Comparison of ENCODE assay signal across 19 mouse cellular contexts in genomic region chr19:31546063-31546462, GRCm38 (mm10).
"Had no signal": no experiment of that assay in that cellular context is flagged by ENCODE, and none has a peak within 500 bp of the region (broad histone marks: within the 10 kb centered on the region; RNA-seq: fewer than 3 reads in every experiment).

No protein-coding gene starts in this region.

- H3K27ac ChIP-seq: hindbrain, embryonic 13.5 days; limb, embryonic 12.5 days; limb, embryonic 15.5 days; liver, embryonic 13.5 days; midbrain, embryonic 12.5 days; midbrain, embryonic 15.5 days; neural tube, embryonic 12.5 days; neural tube, embryonic 15.5 days had no signal

- H3K9ac ChIP-seq: hindbrain, embryonic 13.5 days; limb, embryonic 12.5 days; limb, embryonic 15.5 days; liver, embryonic 13.5 days; midbrain, embryonic 12.5 days; midbrain, embryonic 15.5 days; neural tube, embryonic 12.5 days; neural tube, embryonic 15.5 days had no signal

- H3K4me3 ChIP-seq: hindbrain, embryonic 13.5 days; limb, embryonic 12.5 days; limb, embryonic 15.5 days; liver, embryonic 13.5 days; midbrain, embryonic 12.5 days; midbrain, embryonic 15.5 days; neural tube, embryonic 12.5 days; neural tube, embryonic 15.5 days had no signal

- H3K9me3 ChIP-seq: hindbrain, embryonic 13.5 days; limb, embryonic 15.5 days; liver, embryonic 13.5 days; midbrain, embryonic 12.5 days; midbrain, embryonic 15.5 days; neural tube, embryonic 15.5 days had no signal

- DNase-seq: kidney, adult 2 months; kidney, postnatal 36 days; left cerebral cortex, postnatal 4 days; liver, embryonic 13.5 days; lung, postnatal 10 days; lung, postnatal 4 days; right cerebral cortex, adult 18-20 months; right cerebral cortex, postnatal 14 days; right cerebral cortex, postnatal 4 days; thymus, adult 18-20 months; thymus, postnatal 36 days had no signal

- H3K4me2 ChIP-seq: hindbrain, embryonic 13.5 days; limb, embryonic 12.5 days; limb, embryonic 15.5 days; liver, embryonic 13.5 days; midbrain, embryonic 12.5 days; midbrain, embryonic 15.5 days; neural tube, embryonic 12.5 days; neural tube, embryonic 15.5 days had no signal

- H3K27me3 ChIP-seq: hindbrain, embryonic 13.5 days; limb, embryonic 12.5 days; limb, embryonic 15.5 days; liver, embryonic 13.5 days; midbrain, embryonic 12.5 days; midbrain, embryonic 15.5 days; neural tube, embryonic 12.5 days; neural tube, embryonic 15.5 days had no signal

- H3K4me1 ChIP-seq: hindbrain, embryonic 13.5 days; limb, embryonic 15.5 days; liver, embryonic 13.5 days; midbrain, embryonic 12.5 days; midbrain, embryonic 15.5 days; neural tube, embryonic 12.5 days; neural tube, embryonic 15.5 days had no signal

- ATAC-seq: hindbrain, embryonic 16.5 days; midbrain, embryonic 15.5 days had no signal

- H3K36me3 ChIP-seq: hindbrain, embryonic 13.5 days; limb, embryonic 12.5 days; limb, embryonic 15.5 days; liver, embryonic 13.5 days; midbrain, embryonic 12.5 days; midbrain, embryonic 15.5 days; neural tube, embryonic 12.5 days; neural tube, embryonic 15.5 days had no signal
